Mouse (Mus musculus) megakaryocyte-erythroid progenitor cell, adult 5-6 weeks (primary cell): Measurements from ENCODE around the gene Nr5a1. TPM values are rescaled to one million over a fixed set of nuclear protein-coding genes. Genes with fewer than 3 reads are reported as not detected.

ENCODE experiments used
- ATAC-seq: replicated peaks from 2 replicates; pipeline ENCODE4 v1.8.0; 2016; ENCODE audit warnings: mild to moderate bottlenecking, inconsistent platforms; ENCODE audit not compliant: severe bottlenecking, poor library complexity, low FRiP score, low TSS enrichment
- total RNA-seq, 2 experiments: library from RNA; stranded (forward) in 1 of 2; stranded (reverse) in 1 of 2; fragments of 200-1000, 215-1000 nt in 1 of 2; fragments of >200 nt in 1 of 2; fragmentation: Nextera tagmentation in 1 of 2; gene quantifications; 2 replicates each; pipeline ENCODE4 v1.2.3; 2014 to 2017

Nr5a1 gene
- total RNA-seq, 2 experiments from 2014 or later, result not detected

DNA sequence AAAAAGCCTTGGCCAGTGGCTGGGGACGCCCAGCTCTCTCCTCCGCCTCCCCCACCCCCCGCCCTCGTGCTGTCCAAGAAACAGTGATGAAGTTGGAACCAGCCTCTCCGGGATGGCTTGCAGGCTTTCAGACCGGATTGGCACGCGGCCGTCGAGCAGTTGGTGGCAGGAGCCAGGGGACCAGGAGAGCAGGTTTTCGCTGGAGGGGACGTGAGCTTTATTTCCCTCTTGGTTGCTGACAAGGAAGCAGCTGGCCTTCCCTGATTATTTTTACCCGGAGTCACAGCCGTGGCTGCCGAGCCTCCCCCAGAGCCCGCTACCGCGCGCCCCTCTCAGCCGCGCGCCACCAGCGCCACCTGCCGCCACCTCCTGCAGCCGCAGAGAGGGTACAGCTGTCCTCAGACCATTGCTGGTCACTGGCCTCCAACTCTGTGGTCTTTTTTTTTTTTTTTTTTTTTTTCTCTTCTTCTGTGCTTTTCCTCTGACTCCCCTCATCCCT is 56.0 kb downstream of the Nr5a1 start:
- peak; percentile 92 for ATAC-seq

DNA sequence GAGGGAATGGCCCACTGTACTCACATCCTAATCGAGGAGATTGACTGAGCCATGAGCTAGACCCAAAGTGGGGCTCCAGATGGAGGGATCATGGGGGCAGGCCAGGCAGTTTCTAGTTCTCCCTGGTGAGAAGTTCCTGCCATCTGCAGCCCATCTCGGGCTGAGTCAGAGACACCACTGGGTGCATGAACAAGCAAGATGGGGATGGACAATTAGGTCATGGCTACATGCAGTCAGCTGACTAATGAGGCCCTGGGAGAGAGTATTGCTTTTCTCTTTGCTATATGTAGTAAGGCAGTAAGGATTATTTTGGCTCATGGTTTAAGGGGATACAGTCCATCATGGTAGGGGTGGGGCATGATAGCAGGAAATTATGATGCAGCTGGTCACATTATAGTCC is 60.6 kb downstream of the Nr5a1 start:
- no peak for ATAC-seq

DNA sequence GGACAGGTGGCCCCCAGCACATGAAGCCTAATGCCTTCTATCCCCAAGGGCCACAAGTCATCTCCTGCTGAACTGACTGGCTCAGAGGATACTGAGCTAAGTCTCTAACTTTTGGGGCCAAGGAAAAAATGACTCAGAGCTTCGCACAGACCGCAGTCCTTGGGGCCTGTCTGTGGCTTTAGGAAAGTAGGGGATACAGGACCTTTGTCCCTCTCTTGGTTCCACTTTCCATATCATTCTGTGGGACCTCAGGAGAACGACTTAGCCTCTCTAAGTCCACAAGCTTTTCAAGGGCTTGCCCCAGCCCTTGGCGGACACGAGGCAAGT is 61.1 kb downstream of the Nr5a1 start:
- no peak for ATAC-seq

DNA sequence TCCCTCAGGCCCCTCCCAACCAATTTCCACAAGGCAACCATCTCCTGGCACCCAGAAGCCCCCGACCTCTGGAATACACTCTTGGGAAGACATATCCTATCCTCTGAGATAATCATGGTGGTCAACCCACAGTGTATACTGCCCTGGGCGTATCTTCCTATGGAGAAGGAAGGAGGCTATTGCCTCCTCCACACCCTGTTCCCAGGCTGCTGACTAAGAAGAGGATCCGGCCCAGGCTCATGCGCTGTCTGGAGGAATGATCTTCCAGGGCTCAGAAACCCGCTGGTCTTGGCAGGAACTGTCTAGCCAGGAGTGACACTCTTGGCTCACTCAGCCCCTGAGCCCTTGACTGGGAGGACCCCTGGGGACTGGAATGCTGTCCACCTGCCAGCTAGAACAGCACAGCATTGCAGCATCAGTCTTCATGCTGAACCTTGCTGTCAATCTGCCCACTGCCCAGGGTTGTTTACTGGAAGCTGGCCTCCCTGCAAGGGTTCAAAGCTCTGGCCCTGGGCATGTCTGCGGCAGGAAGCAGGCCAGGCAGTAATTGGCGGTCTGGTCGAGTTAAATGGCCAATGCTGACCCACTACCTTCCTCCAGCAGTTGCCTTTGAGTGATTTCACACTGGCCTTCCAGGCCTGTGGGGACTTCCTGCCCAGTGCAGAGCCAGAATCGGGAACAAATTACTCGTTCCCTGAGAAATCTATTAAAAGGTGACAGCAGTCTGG is 61.6 kb downstream of the Nr5a1 start:
- no peak for ATAC-seq

DNA sequence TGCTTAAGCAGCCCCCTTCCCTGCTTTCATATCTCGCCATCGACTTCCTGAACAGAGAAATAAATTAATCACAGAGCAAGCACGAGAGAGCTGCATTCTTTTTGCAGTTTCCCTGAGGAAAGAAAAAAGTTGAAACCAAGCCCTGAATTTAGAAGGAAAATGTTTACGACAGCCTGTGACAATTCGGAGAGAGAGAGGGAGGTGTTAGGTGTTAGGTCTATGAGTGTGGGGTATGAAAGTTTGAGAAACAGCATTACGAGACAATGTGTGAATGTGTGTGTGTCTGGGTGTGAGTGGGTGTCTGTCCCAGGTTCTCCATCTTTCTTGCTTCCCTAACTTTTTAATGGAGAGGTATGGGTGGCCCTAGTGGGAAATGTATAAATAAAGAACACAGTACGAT is 62.2 kb downstream of the Nr5a1 start:
- ATAC-seq, result no peak

DNA sequence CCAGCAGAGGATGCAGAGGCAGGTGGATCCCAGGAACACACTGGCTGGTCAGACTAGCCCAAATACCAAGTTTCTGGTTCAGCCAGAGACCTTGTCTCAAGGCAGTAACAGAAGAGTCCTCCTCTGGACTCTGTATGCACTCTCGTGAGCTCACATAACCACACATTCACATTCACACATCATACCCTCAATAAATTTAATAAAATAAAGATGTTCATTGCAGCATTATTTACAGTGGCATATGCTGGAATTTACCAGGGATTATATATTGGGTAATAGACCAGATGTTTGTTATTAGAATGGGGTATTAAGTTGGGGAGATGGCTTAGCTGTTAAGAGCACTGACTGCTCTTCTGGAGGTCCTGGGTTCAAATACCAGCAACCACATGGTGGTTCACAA is 64.0 kb downstream of the Nr5a1 start:
- no peak for ATAC-seq

DNA sequence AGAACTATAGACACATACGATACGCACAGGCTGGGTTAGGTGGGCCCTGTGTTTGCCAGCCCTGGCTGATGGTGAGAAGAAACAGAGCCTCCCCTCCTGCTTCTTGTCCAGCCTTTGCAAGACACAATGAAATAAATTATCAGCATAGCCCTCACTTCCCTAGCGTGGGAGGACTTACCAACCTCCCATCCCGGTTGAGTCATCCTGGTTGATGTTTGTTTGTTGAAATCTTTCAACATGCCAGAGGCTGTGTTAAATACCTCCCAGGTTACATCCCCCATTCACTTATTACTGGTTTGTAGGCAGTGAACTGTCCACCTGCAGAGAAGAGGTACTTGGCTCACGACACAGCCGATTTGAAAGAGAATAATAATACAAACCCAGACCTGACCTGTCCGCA is 66.7 kb downstream of the Nr5a1 start:
- no peak for ATAC-seq

DNA sequence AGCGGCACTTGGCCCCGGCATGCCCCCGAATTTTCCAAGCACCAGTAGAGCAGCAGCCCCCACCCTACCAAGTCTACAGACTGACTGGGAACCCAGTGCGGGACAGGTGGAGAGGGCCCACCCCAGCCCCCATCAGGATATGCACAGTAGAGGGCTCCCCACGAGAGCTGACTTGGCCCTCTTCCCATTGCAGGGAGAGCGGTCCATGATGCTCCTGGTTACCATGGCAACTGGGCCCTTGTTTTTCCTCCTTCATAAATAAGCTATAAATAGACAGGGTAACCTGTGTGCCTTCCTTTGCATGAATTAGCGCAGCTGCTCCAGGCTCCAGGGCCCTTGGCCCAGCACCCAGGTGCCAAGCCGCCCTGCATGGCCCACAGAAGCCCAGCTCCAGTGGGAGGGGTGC is 67.1 kb downstream of the Nr5a1 start:
- no peak for ATAC-seq

DNA sequence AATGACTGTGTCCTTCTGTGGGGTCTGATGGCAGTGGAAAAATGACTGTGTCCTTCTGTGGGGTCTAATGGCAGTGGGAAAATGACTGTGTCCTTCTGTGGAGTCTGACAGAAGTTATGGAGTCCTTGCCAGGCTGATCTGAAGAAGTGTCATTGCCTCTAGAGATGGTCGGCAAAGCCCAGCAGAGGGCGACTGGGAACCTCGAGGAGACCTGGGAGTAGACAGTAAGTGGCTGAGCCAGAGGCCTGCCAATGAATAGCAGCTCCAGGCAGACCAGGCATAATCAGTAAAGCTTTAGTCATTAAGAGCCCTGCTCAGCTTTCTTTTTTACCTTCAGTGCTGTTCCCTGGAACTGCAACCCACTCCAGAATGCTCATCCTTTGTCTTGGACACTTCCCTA is 68.4 kb downstream of the Nr5a1 start:
- ATAC-seq, result peak; percentile 79

DNA sequence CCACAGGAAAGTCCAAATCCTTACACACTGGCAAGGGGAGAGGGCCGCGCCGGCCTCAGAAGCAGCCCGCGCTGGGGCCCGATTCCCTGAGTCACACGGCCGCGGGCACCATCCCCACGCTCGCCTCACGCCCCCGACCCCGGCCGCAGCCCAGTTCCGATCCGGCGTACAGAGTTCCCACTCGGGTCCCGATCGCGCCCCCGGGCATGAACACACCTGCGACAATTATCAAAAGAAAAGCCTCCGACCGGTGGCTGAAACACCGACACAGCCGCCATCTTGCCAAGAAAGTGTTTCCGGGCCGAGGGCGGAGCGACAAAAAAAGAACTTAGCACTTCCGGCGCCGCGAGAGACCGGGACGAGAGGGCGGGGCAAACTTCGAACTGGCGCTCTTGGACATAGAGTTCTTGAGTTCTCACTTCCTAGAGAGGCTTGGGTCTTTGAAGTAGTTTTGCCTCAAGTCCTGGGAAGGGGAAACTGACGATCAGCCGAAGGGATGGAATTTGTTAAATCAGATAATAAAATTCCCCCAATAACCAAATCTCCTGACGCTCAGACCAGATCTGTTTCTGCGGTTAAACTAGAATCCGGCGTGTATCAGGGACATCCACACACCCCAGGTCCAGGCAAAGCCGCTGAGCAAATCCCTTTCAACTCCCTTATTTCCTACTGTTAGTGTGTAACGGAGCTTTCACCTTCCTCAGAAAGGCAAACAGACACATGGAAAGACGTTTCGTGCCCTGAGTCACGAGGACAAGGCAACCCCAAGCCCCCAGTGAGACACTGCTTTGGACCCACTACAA is 70.5 kb downstream of the Nr5a1 start, which contains the start of gene Psmb7:
Psmb7 (minus strand) TSS at position 463 of the 803 bp plus-strand sequence.
- peak; percentile 89 for ATAC-seq

Other genes with a start within 250 kb of the Nr5a1 start
- gene Nek6, start 202.9 kb downstream of the Nr5a1 start, total RNA-seq (2014; fragmentation: Nextera tagmentation), result not detected in 2 replicates
- 0.05 and 0.65 TPM in 2 replicates for gene Nek6, start 202.9 kb downstream of the Nr5a1 start, total RNA-seq (2017)
- gene Psmb7, start 70.5 kb downstream of the Nr5a1 start, total RNA-seq (2014; fragmentation: Nextera tagmentation), result 185 and 224 TPM in 2 replicates
- 385 and 429 TPM in 2 replicates for gene Psmb7, start 70.5 kb downstream of the Nr5a1 start, total RNA-seq (2017)
- gene Nr6a1, start 213.1 kb upstream of the Nr5a1 start, total RNA-seq (2014; fragmentation: Nextera tagmentation), result 0.32 and 6.0 TPM in 2 replicates
- gene Nr6a1, start 213.1 kb upstream of the Nr5a1 start, total RNA-seq (2017), result 6.8 and 35.8 TPM in 2 replicates
- gene Olfml2a, start 217.4 kb upstream of the Nr5a1 start, total RNA-seq (2014; fragmentation: Nextera tagmentation), result 0.42 TPM in 1 of 2 replicates, not detected in the other
- not detected in 2 replicates for gene Olfml2a, start 217.4 kb upstream of the Nr5a1 start, total RNA-seq (2017)